Mouse (Mus musculus): Measurements from ENCODE around the gene Slf2. TPM values are rescaled to one million over a fixed set of nuclear protein-coding genes. Genes with fewer than 3 reads are reported as not detected.

Gene Slf2
- polyA plus RNA-seq, 1 experiment, result 36.4 TPM

DNA sequence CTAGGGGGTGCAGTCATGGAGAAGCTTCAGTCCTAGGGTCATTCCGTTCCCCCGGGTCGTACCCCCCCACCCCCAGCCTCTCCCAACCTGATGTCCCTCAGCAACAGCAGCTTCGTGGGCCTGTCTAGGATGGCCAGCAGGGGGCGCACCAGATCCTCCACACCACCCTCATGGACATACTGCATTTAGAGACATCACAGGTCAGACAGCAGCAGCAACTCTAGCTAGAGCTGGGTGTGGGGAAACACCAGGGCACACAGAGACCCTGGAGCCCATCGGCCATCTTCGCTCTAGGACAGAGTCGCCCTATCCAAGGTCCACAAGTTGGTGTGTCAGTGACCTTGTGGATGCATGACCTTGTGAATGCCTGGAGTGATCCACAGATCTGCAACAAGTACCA, 99.2 kb downstream of the Slf2 start:
- no peaks in the 10 kb centered on the region for H3K27me3 ChIP-seq (ENCODE audit: control insufficient read depth, insufficient read depth, low read length)
- no peak overlapping the region for H3K4me3 ChIP-seq (replicated peaks; ENCODE audit: insufficient read depth, low read depth, low read length)
- TF ChIP-seq CTCF (IDR thresholded peaks at IDR 0.05; ENCODE audit: borderline replicate concordance, insufficient read depth, low read depth, low read length) (peak; percentile 77), POLR2A (IDR thresholded peaks at IDR 0.05; ENCODE audit: borderline replicate concordance, insufficient read depth, low read length) (no peak)
- H3K27ac ChIP-seq (ENCODE audit: insufficient read depth, low read length), result no peak overlapping the region
- H3K4me1 ChIP-seq (ENCODE audit: control insufficient read depth, insufficient read depth, low read length), result peaks cover 15% of the 10 kb centered on the region; the same call in 1 of the 2 replicates
- 41% methylated on average over 8 of the region's 8 CpGs for WGBS
- peak; percentile 71 to 77 for DNase-seq

- Histone ChIP-seq H3K27ac (ENCODE audit: insufficient read depth, low read length) (no peak overlapping the region), H3K4me1 (ENCODE audit: control insufficient read depth, insufficient read depth, low read length) (peaks cover 15% of the 10 kb centered on the region; the same call in 1 of the 2 replicates), H3K27me3 (ENCODE audit: control insufficient read depth, insufficient read depth, low read length) (no peaks in the 10 kb centered on the region), H3K4me3 (replicated peaks; ENCODE audit: insufficient read depth, low read depth, low read length) (no peak overlapping the region)
- peak; percentile 83 to 87 for DNase-seq
- 29% methylated on average over 20 of the region's 20 CpGs for WGBS
- TF ChIP-seq CTCF (IDR thresholded peaks at IDR 0.05; ENCODE audit: borderline replicate concordance, insufficient read depth, low read depth, low read length), result peak; percentile 84
- TF ChIP-seq POLR2A (IDR thresholded peaks at IDR 0.05; ENCODE audit: borderline replicate concordance, insufficient read depth, low read length), result no peak
Measured at GRCm38 (mm10) chr19:45030746-45031693, 100.1 kb downstream of the Slf2 start.

DNA sequence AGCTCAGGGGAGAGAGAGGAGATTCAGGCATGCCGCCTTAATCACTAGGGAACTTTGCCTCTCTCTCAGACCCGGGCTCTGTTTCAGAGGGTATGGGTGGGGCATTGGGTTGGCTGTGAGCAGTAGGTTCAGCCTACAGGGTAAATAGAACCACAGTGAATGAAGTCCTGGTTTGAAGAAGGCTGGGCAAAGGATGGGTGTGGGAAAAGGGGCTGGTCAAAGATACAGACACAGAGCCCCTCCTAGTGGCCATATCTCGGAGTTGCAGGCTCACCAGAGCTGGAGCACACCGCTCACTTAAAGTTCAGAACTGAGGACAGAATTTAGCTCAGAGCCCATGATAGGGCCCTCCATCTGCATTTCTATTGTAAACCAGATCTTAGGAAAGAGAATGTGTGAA, 100.8 kb downstream of the Slf2 start:
- whole genome bisulfite sequencing, result 12% methylated on average over 4 of the region's 4 CpGs
- TF ChIP-seq CTCF (IDR thresholded peaks at IDR 0.05; ENCODE audit: borderline replicate concordance, insufficient read depth, low read depth, low read length) (peak; percentile 89), POLR2A (IDR thresholded peaks at IDR 0.05; ENCODE audit: borderline replicate concordance, insufficient read depth, low read length) (no peak)
- no peak overlapping the region for H3K4me3 ChIP-seq (replicated peaks; ENCODE audit: insufficient read depth, low read depth, low read length)
- DNase-seq, result peak; percentile 79 to 84
- no peak overlapping the region for H3K27ac ChIP-seq (ENCODE audit: insufficient read depth, low read length)
- peaks cover 15% of the 10 kb centered on the region; the same call in 1 of the 2 replicates for H3K4me1 ChIP-seq (ENCODE audit: control insufficient read depth, insufficient read depth, low read length)
- no peaks in the 10 kb centered on the region for H3K27me3 ChIP-seq (ENCODE audit: control insufficient read depth, insufficient read depth, low read length)

Other genes with a start within 250 kb of the Slf2 start
- 8.4 and 9.0 TPM in 2 replicates for gene Pax2, start 175.1 kb upstream of the Slf2 start, polyA plus RNA-seq (2012; rRNA removed)
- gene Sema4g, start 58.0 kb downstream of the Slf2 start, polyA plus RNA-seq (2012; rRNA removed), result 90.3 and 101 TPM in 2 replicates
- 11.2 and 11.7 TPM in 2 replicates for gene Twnk, start 74.5 kb downstream of the Slf2 start, polyA plus RNA-seq (2012; rRNA removed)
- 86.7 and 88.3 TPM in 2 replicates for gene Mrpl43, start 75.3 kb downstream of the Slf2 start, polyA plus RNA-seq (2012; rRNA removed)
- gene Lzts2, start 83.3 kb downstream of the Slf2 start, polyA plus RNA-seq (2012; rRNA removed), result 54.1 and 56.3 TPM in 2 replicates
- 7.6 and 9.1 TPM in 2 replicates for gene Pdzd7, start 114.6 kb downstream of the Slf2 start, polyA plus RNA-seq (2012; rRNA removed)
- 90.5 and 91.6 TPM in 2 replicates for gene Sfxn3, start 116.4 kb downstream of the Slf2 start, polyA plus RNA-seq (2012; rRNA removed)
- 13.4 and 15.0 TPM in 2 replicates for gene Kazald1, start 144.1 kb downstream of the Slf2 start, polyA plus RNA-seq (2012; rRNA removed)
- gene Tlx1, start 219.5 kb downstream of the Slf2 start, polyA plus RNA-seq (2012; rRNA removed), result 0.21 and 1.4 TPM in 2 replicates